Mouse (Mus musculus) G1E (cell line): ENCODE measurements around the gene Capn5.

Source experiments
- CTCF ChIP-seq: IDR thresholded peaks from 2 replicates; pipeline ENCODE4 v1.5.1; 2012; ENCODE audit warnings: low read depth, low read length, inconsistent platforms, mixed read lengths
- GATA2 ChIP-seq: IDR thresholded peaks from 2 replicates; pipeline ENCODE4 v1.6.1; 2012; ENCODE audit warnings: low read depth, low read length, inconsistent platforms, borderline replicate concordance
- POLR2AphosphoS5 ChIP-seq: IDR thresholded peaks from 2 replicates; pipeline ENCODE4 v1.6.1; 2012; ENCODE audit warnings: low read depth, low read length, inconsistent platforms; ENCODE audit not compliant: insufficient replicate concordance
- TAL1 ChIP-seq: conservative IDR thresholded peaks from 2 replicates; pipeline ENCODE4 v1.6.1; 2012; ENCODE audit warnings: low read depth, low read length, inconsistent platforms, mixed read lengths

DNA sequence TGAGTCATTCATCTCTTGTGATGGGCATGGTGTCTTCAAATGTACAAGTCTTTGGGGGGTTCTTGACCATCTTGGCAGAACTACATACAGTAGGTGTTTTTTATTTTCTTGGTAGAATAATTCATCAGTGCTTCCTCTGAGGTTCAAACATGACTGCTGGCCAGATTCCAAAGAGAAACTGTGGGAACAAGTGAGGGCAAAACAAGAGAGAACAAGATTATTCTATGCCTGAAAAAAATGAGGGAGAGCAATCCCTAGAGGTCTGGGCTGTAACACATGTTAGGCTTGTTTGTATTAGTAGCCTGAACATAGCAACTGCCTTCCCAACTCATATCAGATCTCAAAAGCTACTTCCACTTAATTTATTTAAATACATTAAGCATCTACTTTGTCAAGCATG lies 38.6 kb upstream of the Capn5 start:
- TF ChIP-seq CTCF (no peak), POLR2AphosphoS5 (no peak), TAL1 (no peak), GATA2 (no peak)
